Mouse (Mus musculus) megakaryocyte, embryonic 14.5 days (primary cell): ENCODE data around the gene Tmem121b.

Source experiments
- FLI1 ChIP-seq: IDR thresholded peaks from 2 replicates; pipeline ENCODE4 v1.6.1; 2012; ENCODE audit warnings: low read length, inconsistent platforms, mixed read lengths
- GATA1 ChIP-seq: IDR thresholded peaks from 3 replicates; pipeline ENCODE4 v1.6.1; 2012; ENCODE audit warnings: mixed read lengths, low read length, inconsistent platforms, borderline replicate concordance

DNA sequence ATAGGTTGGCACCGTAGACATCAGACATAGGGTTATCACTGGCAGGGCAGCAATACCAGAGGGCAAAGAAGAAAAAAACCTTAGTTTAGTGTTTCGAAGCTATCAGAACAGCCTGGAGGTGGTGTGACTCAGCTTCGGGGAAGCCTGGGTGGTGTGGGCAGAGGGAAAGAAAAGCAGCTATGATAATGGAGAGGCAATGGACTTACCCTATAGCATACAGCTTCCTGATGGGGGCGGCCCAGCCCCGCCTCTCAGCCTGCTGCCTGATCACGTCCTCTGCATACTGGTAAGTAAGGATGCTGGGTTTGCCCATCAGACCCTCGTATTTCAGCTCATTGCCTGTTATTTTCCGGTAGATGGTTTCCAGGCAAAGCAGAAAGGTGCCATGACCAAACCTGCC, 16.8 kb upstream of the Tmem121b start:
- TF ChIP-seq GATA1 (no peak), FLI1 (no peak)
